Mouse (Mus musculus) limb, embryonic 14.5 days (tissue): Measurements from ENCODE around the gene Rpl9-ps1. TPM values are rescaled to one million over a fixed set of nuclear protein-coding genes. Genes with fewer than 3 reads are reported as not detected.

Experiments
- ATAC-seq: fragments of 200-750 bp; cut with Nextera tagmentation; 2 replicates; pipeline ENCODE4 v1.8.0; 2017; ENCODE audit warnings: low read depth, moderate number of reproducible peaks, moderate TSS enrichment; ENCODE audit not compliant: low FRiP score
- DNase-seq: peaks from one replicate; pipeline ENCODE4 v3.0.0-alpha.2; 2015; ENCODE audit warnings: low spot score
- H3K27ac ChIP-seq: fragments of 300-500 bp; sonication (generic); replicated peaks from 2 replicates; pipeline ENCODE4 v1.5.1; 2014; ENCODE audit warnings: low read depth, mild to moderate bottlenecking, low read length, moderate library complexity, mixed read lengths
- H3K27me3 ChIP-seq: fragments of 300-500 bp; sonication (generic); 2 replicates; pipeline ENCODE4 v1.6.1; 2014; ENCODE audit warnings: low read length, mixed read lengths; ENCODE audit not compliant: control insufficient read depth, insufficient read depth
- H3K36me3 ChIP-seq: fragments of 300-500 bp; sonication (generic); 2 replicates; pipeline ENCODE4 v1.6.1; 2014; ENCODE audit warnings: mild to moderate bottlenecking, low read length, moderate library complexity, mixed read lengths; ENCODE audit not compliant: control insufficient read depth, insufficient read depth
- H3K4me1 ChIP-seq: fragments of 300-500 bp; sonication (generic); 2 replicates; pipeline ENCODE4 v1.6.1; 2014; ENCODE audit warnings: antibody characterized with exemption, low read length, mixed read lengths; ENCODE audit not compliant: control insufficient read depth, insufficient read depth
- H3K4me2 ChIP-seq: fragments of 300-500 bp; sonication (generic); replicated peaks from 2 replicates; pipeline ENCODE4 v1.6.1; 2014; ENCODE audit warnings: low read depth, mild to moderate bottlenecking, low read length, moderate library complexity; ENCODE audit not compliant: severe bottlenecking
- H3K4me3 ChIP-seq: fragments of 300-500 bp; sonication (generic); replicated peaks from 2 replicates; pipeline ENCODE4 v1.5.1; 2014; ENCODE audit warnings: low read length
- H3K9ac ChIP-seq: fragments of 300-500 bp; sonication (generic); 2 replicates; pipeline ENCODE4 v1.6.1; 2014; ENCODE audit warnings: mild to moderate bottlenecking, low read depth, low read length, moderate library complexity; ENCODE audit not compliant: severe bottlenecking
- H3K9me3 ChIP-seq: fragments of 300-500 bp; sonication (generic); 2 replicates; pipeline ENCODE4 v1.6.1; 2016; ENCODE audit warnings: low read length; ENCODE audit not compliant: control insufficient read depth
- POLR2A ChIP-seq: fragments of 200-500 bp; IDR thresholded peaks from 2 replicates; pipeline ENCODE4 v1.8.0; 2012; ENCODE audit warnings: inconsistent platforms, mild to moderate bottlenecking, moderate library complexity, borderline replicate concordance; ENCODE audit not compliant: insufficient read depth, insufficient read length; ENCODE audit errors: extremely low read depth
- whole genome bisulfite sequencing: fragments of 180-500 bp; shearing (Covaris S2); extraction: QIAGEN DNeasy Blood & Tissue Kit; methylation state at CpG from one replicate; pipeline ENCODE4 v1.1.7; 2014; 5-methylcytosine and 5-hydroxymethylcytosine counted together
- polyA plus RNA-seq, 2 experiments: library from polyadenylated mRNA; depleted of rRNA in 1 of 2; stranded (reverse) in 1 of 2; unstranded in 1 of 2; fragments of >200 nt; fragmentation: Nextera tagmentation in 1 of 2; extraction: Ambion mirVana in 1 of 2; gene quantifications; 2 replicates each; pipeline versions ENCODE4 v1.2.1 to v1.2.3; 2012 to 2014

Gene Rpl9-ps1
- polyA plus RNA-seq, 2 experiments, result not detected

DNA sequence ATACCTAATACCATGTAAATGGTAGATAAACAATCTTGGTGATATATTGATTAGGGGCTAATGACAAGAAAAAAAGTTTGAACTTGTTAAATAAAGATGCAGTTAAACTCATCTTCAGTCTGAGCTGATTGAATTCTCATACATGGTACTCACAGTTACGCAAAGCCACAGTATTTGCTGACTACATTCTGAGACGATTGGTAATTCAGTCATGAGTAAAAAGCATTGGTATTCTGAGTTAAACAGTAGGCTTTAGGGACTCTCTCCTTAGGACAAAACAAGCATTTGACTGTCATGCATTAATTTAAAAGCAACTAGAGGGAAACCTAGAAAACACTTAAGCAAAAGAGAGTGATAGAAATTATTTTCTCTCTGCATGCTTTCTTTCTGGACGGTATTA, 21.8 kb downstream of the Rpl9-ps1 start:
- Histone ChIP-seq H3K4me3 (no peak overlapping the region), H3K27me3 (no peaks in the 10 kb centered on the region), H3K9me3 (no peaks in the 10 kb centered on the region), H3K9ac (no peak overlapping the region), H3K36me3 (no peaks in the 10 kb centered on the region), H3K4me2 (no peak overlapping the region), H3K4me1 (no peaks in the 10 kb centered on the region), H3K27ac (no peak overlapping the region)
- DNase-seq, result no peak
- 88% methylated on average over 3 of the region's 3 CpGs for WGBS
- no peak for ATAC-seq
- TF ChIP-seq POLR2A, result no peak

DNA sequence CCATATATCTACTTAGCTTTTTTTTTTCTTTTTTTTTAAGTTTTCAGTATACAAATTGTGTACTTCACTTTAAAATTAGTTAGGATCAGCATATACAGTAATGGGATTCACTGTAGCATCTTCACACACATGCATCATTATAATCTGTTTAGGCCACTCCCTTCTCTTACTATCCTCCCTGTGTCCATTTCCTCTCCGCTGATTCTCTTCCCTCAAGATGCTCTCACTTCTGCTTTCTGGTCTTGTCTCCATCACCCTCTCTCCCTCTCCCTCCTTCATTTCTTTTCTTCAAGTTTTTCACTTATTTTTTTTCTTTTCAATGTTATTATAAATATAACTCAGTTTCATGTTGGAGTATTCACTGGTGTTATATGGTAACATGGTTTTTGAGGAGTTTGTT, 26.4 kb downstream of the Rpl9-ps1 start:
- 100% methylated on average over 1 of the region's 1 CpGs for WGBS
- Histone ChIP-seq H3K9me3 (no peaks in the 10 kb centered on the region), H3K27ac (no peak overlapping the region), H3K4me2 (no peak overlapping the region), H3K36me3 (no peaks in the 10 kb centered on the region), H3K27me3 (no peaks in the 10 kb centered on the region), H3K9ac (no peak overlapping the region), H3K4me1 (no peaks in the 10 kb centered on the region), H3K4me3 (no peak overlapping the region)
- ATAC-seq (no peak), DNase-seq (no peak)
- TF ChIP-seq POLR2A, result no peak

DNA sequence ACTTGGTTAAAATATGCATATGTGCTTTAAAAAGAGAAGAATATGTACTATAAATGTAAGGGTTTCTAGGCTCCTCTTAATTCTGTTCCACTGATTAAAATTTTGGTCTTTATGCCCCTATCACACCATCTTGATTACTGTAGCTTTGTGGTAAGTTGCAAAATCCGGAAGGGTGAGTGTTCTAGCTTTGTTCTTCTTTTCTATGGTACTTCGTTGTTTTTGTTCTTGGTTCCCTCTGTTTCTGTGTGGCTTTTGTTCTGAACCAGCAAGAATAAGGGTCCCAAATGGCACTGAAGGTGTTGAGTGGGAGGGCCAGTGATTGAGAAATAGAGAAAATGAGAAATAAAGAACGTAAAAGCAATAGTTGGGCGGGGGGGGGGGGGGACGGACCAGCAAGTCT, 27.2 kb downstream of the Rpl9-ps1 start:
- H3K4me1 ChIP-seq, result no peaks in the 10 kb centered on the region
- H3K9ac ChIP-seq, result no peak overlapping the region
- TF ChIP-seq POLR2A, result no peak
- no peaks in the 10 kb centered on the region for H3K36me3 ChIP-seq
- H3K9me3 ChIP-seq, result no peaks in the 10 kb centered on the region
- H3K27ac ChIP-seq, result no peak overlapping the region
- ATAC-seq, result no peak
- DNase-seq, result no peak
- 63% methylated on average over 5 of the region's 5 CpGs for WGBS
- H3K4me2 ChIP-seq, result no peak overlapping the region
- H3K27me3 ChIP-seq, result no peaks in the 10 kb centered on the region
- H3K4me3 ChIP-seq, result no peak overlapping the region

DNA sequence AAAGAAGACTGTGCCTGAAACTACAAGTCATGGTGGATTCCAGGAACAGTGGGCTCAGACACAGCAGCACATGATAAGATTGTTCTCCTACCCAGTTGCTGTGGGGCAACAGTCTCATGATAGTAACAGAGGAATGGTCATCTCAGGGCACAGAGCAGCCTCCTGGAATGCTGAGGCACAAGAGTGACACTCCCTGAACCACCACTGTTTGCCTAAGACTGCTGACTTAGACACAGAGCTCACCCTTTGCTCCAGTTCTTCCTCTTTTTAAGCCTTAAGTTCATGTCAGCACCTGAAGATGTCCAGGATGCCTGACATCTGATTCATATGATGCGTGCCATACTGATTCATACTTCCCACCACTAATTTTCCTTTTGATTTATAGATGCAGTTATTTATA, 28.8 kb downstream of the Rpl9-ps1 start:
- Histone ChIP-seq H3K27ac (no peak overlapping the region), H3K4me3 (no peak overlapping the region), H3K4me2 (no peak overlapping the region), H3K36me3 (no peaks in the 10 kb centered on the region), H3K9ac (no peak overlapping the region), H3K4me1 (no peaks in the 10 kb centered on the region), H3K9me3 (no peaks in the 10 kb centered on the region), H3K27me3 (no peaks in the 10 kb centered on the region)
- 86% methylated on average over 1 of the region's 1 CpGs for WGBS
- no peak for TF ChIP-seq POLR2A
- no peak for DNase-seq
- ATAC-seq, result no peak

DNA sequence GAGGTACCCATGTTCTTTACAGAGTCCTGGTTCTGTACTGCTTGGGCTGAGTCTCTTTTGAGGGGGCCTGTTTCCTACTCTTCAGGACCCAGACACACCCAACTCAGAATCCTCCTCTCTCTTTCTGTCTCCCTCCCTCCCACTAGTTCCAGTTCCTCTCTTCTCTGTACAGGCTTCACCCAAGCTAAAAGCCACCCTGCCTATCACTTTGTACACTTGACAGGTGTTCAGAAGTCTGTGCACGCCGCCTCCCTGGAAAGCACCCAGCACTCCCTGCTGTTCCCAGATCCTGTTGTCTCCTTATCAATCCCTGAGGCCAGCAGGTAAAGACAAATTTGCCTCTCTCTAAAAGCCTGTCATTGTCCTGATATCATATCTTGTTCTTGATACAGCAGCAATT, 34.5 kb downstream of the Rpl9-ps1 start:
- Histone ChIP-seq H3K36me3 (no peaks in the 10 kb centered on the region), H3K4me3 (no peak overlapping the region), H3K27me3 (no peaks in the 10 kb centered on the region), H3K9me3 (no peaks in the 10 kb centered on the region), H3K4me1 (no peaks in the 10 kb centered on the region), H3K9ac (no peak overlapping the region), H3K27ac (no peak overlapping the region), H3K4me2 (no peak overlapping the region)
- no peak for TF ChIP-seq POLR2A
- 71% methylated on average over 2 of the region's 2 CpGs for WGBS
- no peak for DNase-seq
- no peak for ATAC-seq

DNA sequence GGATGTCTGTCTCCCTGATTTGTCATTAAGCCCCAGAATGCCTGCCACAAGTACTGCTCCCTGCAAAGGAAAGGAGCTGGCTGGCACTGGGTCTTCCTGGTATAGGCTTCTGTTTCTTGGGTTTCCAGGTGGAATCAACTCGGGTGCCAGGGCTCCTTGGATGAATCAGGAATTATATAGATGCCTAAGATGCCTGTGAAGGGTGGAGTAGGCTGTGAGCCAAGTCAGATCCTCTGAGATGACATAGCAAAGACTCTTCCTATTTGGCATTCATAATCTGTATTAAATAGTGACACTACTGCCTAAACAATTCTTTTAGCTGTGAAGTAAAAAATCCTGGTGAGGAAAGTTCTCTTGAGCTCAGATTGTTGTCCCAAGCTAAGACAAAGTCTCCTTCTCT, 39.0 kb downstream of the Rpl9-ps1 start:
- H3K9me3 ChIP-seq, result no peaks in the 10 kb centered on the region
- H3K4me1 ChIP-seq, result no peaks in the 10 kb centered on the region
- 30% methylated on average over 1 of the region's 1 CpGs for WGBS
- no peak overlapping the region for H3K9ac ChIP-seq
- ATAC-seq (no peak), DNase-seq (no peak)
- H3K36me3 ChIP-seq, result no peaks in the 10 kb centered on the region
- no peak overlapping the region for H3K27ac ChIP-seq
- H3K27me3 ChIP-seq, result no peaks in the 10 kb centered on the region
- no peak for TF ChIP-seq POLR2A
- H3K4me3 ChIP-seq, result no peak overlapping the region
- H3K4me2 ChIP-seq, result no peak overlapping the region
